Mouse (Mus musculus) E14TG2a.4 (cell line): ENCODE measurements at regions not wholly inside any gene's neighbourhood (a gene's known extent, or its start where the extent isn't known, plus 50 kb on each side); places are given as distances from the start of the nearest gene placed in this dataset.

ENCODE experiments used
- H3K27me3 ChIP-seq: 2 replicates; pipeline ENCODE4 v1.6.1; 2014; ENCODE audit warnings: low read length, control low read depth; ENCODE audit not compliant: insufficient read depth
- H3K36me3 ChIP-seq: 2 replicates; pipeline ENCODE4 v1.6.1; 2014; ENCODE audit warnings: low read length, control low read depth; ENCODE audit not compliant: insufficient read depth
- H3K4me1 ChIP-seq: replicated peaks from 2 replicates; pipeline ENCODE4 v1.6.1; 2014; ENCODE audit warnings: low read depth, low read length, control low read depth
- H3K4me3 ChIP-seq: replicated peaks from 2 replicates; pipeline ENCODE4 v1.5.1; 2014; ENCODE audit warnings: mild to moderate bottlenecking, low read length
- H3K9me3 ChIP-seq: 2 replicates; pipeline ENCODE4 v1.6.1; 2014; ENCODE audit warnings: low read length, control low read depth
- CTCF ChIP-seq: conservative IDR thresholded peaks from 2 replicates; pipeline ENCODE4 v1.5.1; 2014; ENCODE audit warnings: low read length
- NANOG ChIP-seq: IDR thresholded peaks from 2 replicates; pipeline ENCODE4 v1.6.1; 2014; ENCODE audit warnings: borderline replicate concordance, low read length, mixed read lengths
- POU5F1 ChIP-seq: IDR thresholded peaks from 2 replicates; pipeline ENCODE4 v1.6.1; 2014; ENCODE audit warnings: low read length, borderline replicate concordance

GRCm38 (mm10) chr7:130016015-130016874 lies 424.6 kb downstream of the Wdr11 start:
- H3K27me3 ChIP-seq = peaks cover 8% of the 10 kb centered on the region; the same call in 1 of the 2 replicates
- no peaks in the 10 kb centered on the region for H3K4me1 ChIP-seq
- H3K9me3 ChIP-seq = no peaks in the 10 kb centered on the region
- TF ChIP-seq NANOG = no peak
- no peak for TF ChIP-seq POU5F1
- TF ChIP-seq CTCF = no peak
- H3K36me3 ChIP-seq = no peaks in the 10 kb centered on the region
- H3K4me3 ChIP-seq = no peak overlapping the region

- H3K4me3 ChIP-seq = no peak overlapping the region
- no peaks in the 10 kb centered on the region for H3K4me1 ChIP-seq
- TF ChIP-seq NANOG = no peak
- no peak for TF ChIP-seq CTCF
- TF ChIP-seq POU5F1 = no peak
- H3K9me3 ChIP-seq = no peaks in the 10 kb centered on the region
- H3K36me3 ChIP-seq = no peaks in the 10 kb centered on the region
- H3K27me3 ChIP-seq = no peaks in the 10 kb centered on the region
Observed at GRCm38 (mm10) chr7:130018891-130019290, 427.2 kb downstream of the Wdr11 start.

- H3K9me3 ChIP-seq = no peaks in the 10 kb centered on the region
- H3K27me3 ChIP-seq = no peaks in the 10 kb centered on the region
- H3K36me3 ChIP-seq = no peaks in the 10 kb centered on the region
- no peak overlapping the region for H3K4me3 ChIP-seq
- no peaks in the 10 kb centered on the region for H3K4me1 ChIP-seq
- TF ChIP-seq POU5F1 (no peak), CTCF (no peak), NANOG (no peak)
Observed at GRCm38 (mm10) chr7:130028945-130029344, 437.3 kb downstream of the Wdr11 start.

GRCm38 (mm10) chr7:130030711-130031110 lies 439.0 kb downstream of the Wdr11 start:
- no peak overlapping the region for H3K4me3 ChIP-seq
- no peaks in the 10 kb centered on the region for H3K9me3 ChIP-seq
- no peaks in the 10 kb centered on the region for H3K27me3 ChIP-seq
- no peaks in the 10 kb centered on the region for H3K36me3 ChIP-seq
- TF ChIP-seq NANOG (no peak), POU5F1 (no peak), CTCF (no peak)
- H3K4me1 ChIP-seq = no peaks in the 10 kb centered on the region

- no peaks in the 10 kb centered on the region for H3K9me3 ChIP-seq
- no peak for TF ChIP-seq NANOG
- no peak overlapping the region for H3K4me3 ChIP-seq
- H3K4me1 ChIP-seq = peaks cover 4% of the 10 kb centered on the region; the same call in 1 of the 2 replicates
- no peaks in the 10 kb centered on the region for H3K27me3 ChIP-seq
- H3K36me3 ChIP-seq = no peaks in the 10 kb centered on the region
Observed at GRCm38 (mm10) chr7:130036235-130036634, 444.6 kb downstream of the Wdr11 start.

GRCm38 (mm10) chr7:130036845-130037572 lies 445.3 kb downstream of the Wdr11 start:
- no peak for TF ChIP-seq POU5F1
- no peak for TF ChIP-seq CTCF
- TF ChIP-seq NANOG = no peak
- Histone ChIP-seq H3K4me1 (peaks cover 10% of the 10 kb centered on the region; the same call in 1 of the 2 replicates), H3K27me3 (no peaks in the 10 kb centered on the region), H3K9me3 (no peaks in the 10 kb centered on the region), H3K4me3 (no peak overlapping the region), H3K36me3 (no peaks in the 10 kb centered on the region)

GRCm38 (mm10) chr7:130037573-130037925 lies 445.9 kb downstream of the Wdr11 start:
- no peak overlapping the region for H3K4me3 ChIP-seq
- H3K36me3 ChIP-seq = no peaks in the 10 kb centered on the region
- H3K9me3 ChIP-seq = no peaks in the 10 kb centered on the region
- peaks cover 10% of the 10 kb centered on the region; the same call in 1 of the 2 replicates for H3K4me1 ChIP-seq
- TF ChIP-seq NANOG (no peak), POU5F1 (no peak), CTCF (no peak)
- no peaks in the 10 kb centered on the region for H3K27me3 ChIP-seq

GRCm38 (mm10) chr7:130040596-130040995 lies 448.9 kb downstream of the Wdr11 start:
- Histone ChIP-seq H3K9me3 (no peaks in the 10 kb centered on the region), H3K4me3 (no peak overlapping the region), H3K27me3 (no peaks in the 10 kb centered on the region), H3K36me3 (no peaks in the 10 kb centered on the region), H3K4me1 (peaks cover 10% of the 10 kb centered on the region; the same call in 1 of the 2 replicates)
- no peak for TF ChIP-seq NANOG
- TF ChIP-seq CTCF = no peak
- TF ChIP-seq POU5F1 = no peak
